Comparison of ENCODE assay signal across 8 mouse cellular contexts in the genomic region with DNA sequence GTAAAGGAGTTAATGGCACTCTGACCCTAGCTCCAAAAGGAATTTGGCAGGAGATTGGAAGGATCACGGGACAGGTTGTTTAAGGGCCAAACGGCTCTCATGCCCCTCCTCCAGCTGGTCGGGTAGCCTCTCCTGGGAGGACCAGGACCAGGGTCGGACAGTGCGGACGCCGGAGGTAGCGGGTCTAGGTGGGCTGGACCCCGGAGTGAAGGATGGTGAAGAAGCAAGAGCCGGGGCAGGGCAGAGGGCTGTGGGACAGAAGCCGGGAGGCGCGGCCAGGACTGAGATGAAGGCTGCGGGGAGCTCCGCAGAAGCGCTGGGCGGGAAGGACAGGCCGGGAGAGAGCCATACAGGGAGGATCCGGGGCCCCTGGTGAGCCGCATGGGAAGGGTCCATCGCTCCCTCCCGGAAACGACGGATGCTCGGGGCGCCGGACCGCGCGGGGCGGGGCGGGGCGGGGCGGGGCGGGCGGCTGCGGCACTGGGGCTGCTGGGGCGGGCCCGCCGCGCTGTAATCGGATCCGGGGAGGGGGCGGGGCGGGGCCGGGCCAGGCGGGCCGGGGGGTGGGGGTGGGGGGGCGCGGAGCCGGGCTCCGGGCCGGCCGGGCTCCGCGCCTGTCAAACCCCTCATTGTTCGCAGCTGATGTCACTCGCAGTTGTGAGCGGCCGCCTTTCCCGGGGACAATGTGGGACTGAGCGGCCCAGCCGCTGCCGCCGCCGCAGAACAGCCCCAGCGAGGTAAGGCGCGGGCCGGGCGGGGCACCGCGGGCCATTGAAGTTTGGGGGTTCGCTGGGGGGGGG. TPM values are rescaled to one million over a fixed set of nuclear protein-coding genes. Genes with fewer than 3 reads are reported as not detected.
DNase-seq lines count a peak whose midpoint lies in the region; ATAC-seq and TF ChIP-seq lines count a peak whose summit lies in the region.

A gene (plus strand): TSS at position 21 of the 800 bp plus-strand sequence.

- H3K27me3 ChIP-seq in E14TG2a.4 (ENCODE audit: insufficient read depth, low read length) (peaks cover 7% of the 10 kb centered on the region; the same call in 1 of the 2 replicates), myocyte (ENCODE audit: control insufficient read depth, insufficient read depth, insufficient read length) (no peaks in the 10 kb centered on the region)
- no peaks in the 10 kb centered on the region for H3K27me3 ChIP-seq in embryonic facial prominence, embryonic 13.5 days
- H3K27me3 ChIP-seq in heart, embryonic 14.5 days (ENCODE audit: control insufficient read depth, insufficient read depth, low read length) = no peaks in the 10 kb centered on the region
- no peaks in the 10 kb centered on the region for H3K27me3 ChIP-seq in kidney, embryonic 16.5 days (ENCODE audit: insufficient read depth, low read length)
- peaks cover 44% of the 10 kb centered on the region for H3K27me3 ChIP-seq in liver, embryonic 12.5 days (replicated peaks)

- peaks cover 24% of the 10 kb centered on the region for H3K36me3 ChIP-seq in E14TG2a.4 (ENCODE audit: insufficient read depth, low read length)
- peaks cover 11% of the 10 kb centered on the region; the same call in 1 of the 2 replicates for H3K36me3 ChIP-seq in embryonic facial prominence, embryonic 13.5 days
- 0 out of 2 replicates have a peak, but pooled peaks cover 6% of the 10 kb centered on the region for H3K36me3 ChIP-seq in heart, embryonic 14.5 days (ENCODE audit: control insufficient read depth, insufficient read depth, low read length)
- no peaks in the 10 kb centered on the region for H3K36me3 ChIP-seq in kidney, embryonic 16.5 days (ENCODE audit: insufficient read depth, low read length)
- 0 out of 2 replicates have a peak, but pooled peaks cover 2% of the 10 kb centered on the region for H3K36me3 ChIP-seq in liver, embryonic 12.5 days
- no peaks in the 10 kb centered on the region for H3K36me3 ChIP-seq in myocyte (ENCODE audit: control insufficient read depth, insufficient read depth)

- H3K4me2 ChIP-seq in embryonic facial prominence, embryonic 13.5 days = peak within 1 kb of the TSS; percentile 97
- peak within 1 kb of the TSS; percentile 94 for H3K4me2 ChIP-seq in heart, embryonic 14.5 days (ENCODE audit: low read length)
- H3K4me2 ChIP-seq in kidney, embryonic 16.5 days (replicated peaks; ENCODE audit: low read depth, low read length) = peak within 1 kb of the TSS; percentile 94
- H3K4me2 ChIP-seq in liver, embryonic 12.5 days = peak within 1 kb of the TSS; percentile 94
- H3K4me2 ChIP-seq in myocyte (ENCODE audit: low read depth) = peak within 1 kb of the TSS; percentile 95

- H3ac ChIP-seq in myocyte (ENCODE audit: control insufficient read depth, insufficient read length) = peak within 1 kb of the TSS; percentile 50

- H3K79me2 ChIP-seq in myocyte (ENCODE audit: control insufficient read depth, insufficient read depth) = peaks cover 45% of the 10 kb centered on the region

- peak; percentile 53 for TF ChIP-seq POLR2A in myocyte (IDR thresholded peaks at IDR 0.05; ENCODE audit: insufficient read length, low read depth)

- H3K9me3 ChIP-seq in E14TG2a.4 (ENCODE audit: low read length) = no peaks in the 10 kb centered on the region
- no peaks in the 10 kb centered on the region for H3K9me3 ChIP-seq in embryonic facial prominence, embryonic 13.5 days
- no peaks in the 10 kb centered on the region for H3K9me3 ChIP-seq in heart, embryonic 14.5 days (ENCODE audit: control insufficient read depth, low read length)
- no peaks in the 10 kb centered on the region for H3K9me3 ChIP-seq in kidney, embryonic 16.5 days (ENCODE audit: low read length)
- H3K9me3 ChIP-seq in liver, embryonic 12.5 days (replicated peaks) = no peaks in the 10 kb centered on the region

- WGBS in embryonic facial prominence, embryonic 13.5 days = under 1% methylated on average over 39 of the region's 74 CpGs
- WGBS in heart, embryonic 14.5 days = 1% methylated on average over 43 of the region's 74 CpGs
- WGBS in kidney, embryonic 16.5 days = under 1% methylated on average over 52 of the region's 74 CpGs
- WGBS in liver, embryonic 12.5 days (ENCODE audit: insufficient replicate concordance) = under 1% methylated on average over 47 of the region's 74 CpGs

- H3K4me1 ChIP-seq in E14TG2a.4 (replicated peaks; ENCODE audit: low read depth, low read length) = peaks cover 84% of the 10 kb centered on the region
- peaks cover 91% of the 10 kb centered on the region for H3K4me1 ChIP-seq in embryonic facial prominence, embryonic 13.5 days
- peaks cover 46 to 72% of the 10 kb centered on the region in 2 experiments for H3K4me1 ChIP-seq in heart, embryonic 14.5 days (ENCODE audit: control insufficient read depth in 2 of 2, insufficient read depth in 2 of 2, low read length in 2 of 2)
- peaks cover 88% of the 10 kb centered on the region for H3K4me1 ChIP-seq in kidney, embryonic 16.5 days (ENCODE audit: insufficient read depth, low read length)
- peaks cover 85% of the 10 kb centered on the region for H3K4me1 ChIP-seq in liver, embryonic 12.5 days

- TF ChIP-seq CTCF in E14TG2a.4 (conservative IDR thresholded peaks at IDR 0.05; ENCODE audit: low read length) = no peak

- peak; percentile 45 for ATAC-seq in embryonic facial prominence, embryonic 13.5 days (ENCODE audit: insufficient number of reproducible peaks, insufficient read depth, low FRiP score, low TSS enrichment, low read depth)
- peak; percentile 73 for ATAC-seq in heart, embryonic 14.5 days (ENCODE audit: insufficient number of reproducible peaks, insufficient read depth, low FRiP score, low read depth)
- ATAC-seq in kidney, embryonic 16.5 days (ENCODE audit: low FRiP score, low TSS enrichment) = peak; percentile 65
- ATAC-seq in liver, embryonic 12.5 days = peak; percentile 67

- DNase-seq in adrenal gland, adult 2 months = peak; percentile 69
- DNase-seq in spleen, postnatal 36 days (ENCODE audit: low spot score in 2 of 2) = no peak

- H3K27ac ChIP-seq in embryonic facial prominence, embryonic 13.5 days = peak within 1 kb of the TSS; percentile 92
- H3K27ac ChIP-seq in heart, embryonic 14.5 days (replicated peaks in 1 of 2; ENCODE audit: control insufficient read depth in 1 of 2, insufficient read depth in 1 of 2, low read depth in 2 of 2, low read length in 2 of 2) = peak within 1 kb of the TSS; percentile 83 to 91
- H3K27ac ChIP-seq in kidney, embryonic 16.5 days (ENCODE audit: low read length) = peak within 1 kb of the TSS; percentile 96
- peak within 1 kb of the TSS; percentile 78 for H3K27ac ChIP-seq in liver, embryonic 12.5 days

- H3K9ac ChIP-seq in embryonic facial prominence, embryonic 13.5 days = peak within 1 kb of the TSS; percentile 85
- peak within 1 kb of the TSS; percentile 86 for H3K9ac ChIP-seq in heart, embryonic 14.5 days (ENCODE audit: low read length)
- peak within 1 kb of the TSS; percentile 80 for H3K9ac ChIP-seq in kidney, embryonic 16.5 days (replicated peaks; ENCODE audit: low read length)
- peak within 1 kb of the TSS; percentile 75 for H3K9ac ChIP-seq in liver, embryonic 12.5 days

- peak within 1 kb of the TSS; percentile 90 for H3K4me3 ChIP-seq in E14TG2a.4 (replicated peaks; ENCODE audit: low read length)
- peak within 1 kb of the TSS; percentile 69 for H3K4me3 ChIP-seq in embryonic facial prominence, embryonic 13.5 days
- peak within 1 kb of the TSS; percentile 77 to 79 for H3K4me3 ChIP-seq in heart, embryonic 14.5 days (ENCODE audit: control insufficient read depth in 1 of 2, insufficient read depth in 1 of 2, low read depth in 1 of 2, low read length in 2 of 2)
- peak within 1 kb of the TSS; percentile 81 for H3K4me3 ChIP-seq in kidney, embryonic 16.5 days (ENCODE audit: low read length)
- peak within 1 kb of the TSS; percentile 63 for H3K4me3 ChIP-seq in liver, embryonic 12.5 days
- H3K4me3 ChIP-seq in myocyte = peak within 1 kb of the TSS; percentile 75

TF ChIP-seq in myocyte, 11 proteins besides CTCF, POLR2A, EP300 and RAD21:
- peak; percentile 58 for TF ChIP-seq POLR2AphosphoS2 (IDR thresholded peaks at IDR 0.05; ENCODE audit: insufficient read length, low read depth)
- no peak for TF ChIP-seq MAX (IDR thresholded peaks at IDR 0.05; ENCODE audit: low read depth)

RNA-seq across cellular contexts. Expression of the gene that starts here (rescaled TPM):
- total RNA-seq in adrenal gland, adult 2 months (2021) = 10 to 100 TPM; 17.5 to 28.6 TPM
- 56.4 and 90.6 TPM in 2 replicates for polyA plus RNA-seq in adrenal gland, adult 2 months (2012; rRNA removed)
- polyA plus RNA-seq in embryonic facial prominence, embryonic 13.5 days (2015; fragmentation: Nextera tagmentation; extraction: Ambion mirVana) = 128 and 133 TPM in 2 replicates
- polyA plus RNA-seq in heart, embryonic 14.5 days (2014; fragmentation: Nextera tagmentation; extraction: Ambion mirVana) = 59.0 and 66.4 TPM in 2 replicates
- 119 and 136 TPM in 2 replicates for polyA plus RNA-seq in kidney, embryonic 16.5 days (2015; fragmentation: Nextera tagmentation; extraction: Ambion mirVana)
- 27.3 and 30.9 TPM in 2 replicates for polyA plus RNA-seq in liver, embryonic 12.5 days (2016; fragmentation: Nextera tagmentation; extraction: Ambion mirVana)
- polyA plus RNA-seq in myocyte (2012; fragmentation: generic; extraction: Trizol) = 274 TPM
